Mouse (Mus musculus) T-helper 2 cell (primary cell): ENCODE data around the gene Adamts8.

Experiments
- in situ Hi-C: fragments of 300-600 bp; cut with MboI, MseI; formaldehyde crosslinking; loops from one replicate; pipeline ENCODE4 v1.15.1; 2025; ENCODE audit warnings: high pct_unique_total_duplicates

Adamts8 gene

DNA sequence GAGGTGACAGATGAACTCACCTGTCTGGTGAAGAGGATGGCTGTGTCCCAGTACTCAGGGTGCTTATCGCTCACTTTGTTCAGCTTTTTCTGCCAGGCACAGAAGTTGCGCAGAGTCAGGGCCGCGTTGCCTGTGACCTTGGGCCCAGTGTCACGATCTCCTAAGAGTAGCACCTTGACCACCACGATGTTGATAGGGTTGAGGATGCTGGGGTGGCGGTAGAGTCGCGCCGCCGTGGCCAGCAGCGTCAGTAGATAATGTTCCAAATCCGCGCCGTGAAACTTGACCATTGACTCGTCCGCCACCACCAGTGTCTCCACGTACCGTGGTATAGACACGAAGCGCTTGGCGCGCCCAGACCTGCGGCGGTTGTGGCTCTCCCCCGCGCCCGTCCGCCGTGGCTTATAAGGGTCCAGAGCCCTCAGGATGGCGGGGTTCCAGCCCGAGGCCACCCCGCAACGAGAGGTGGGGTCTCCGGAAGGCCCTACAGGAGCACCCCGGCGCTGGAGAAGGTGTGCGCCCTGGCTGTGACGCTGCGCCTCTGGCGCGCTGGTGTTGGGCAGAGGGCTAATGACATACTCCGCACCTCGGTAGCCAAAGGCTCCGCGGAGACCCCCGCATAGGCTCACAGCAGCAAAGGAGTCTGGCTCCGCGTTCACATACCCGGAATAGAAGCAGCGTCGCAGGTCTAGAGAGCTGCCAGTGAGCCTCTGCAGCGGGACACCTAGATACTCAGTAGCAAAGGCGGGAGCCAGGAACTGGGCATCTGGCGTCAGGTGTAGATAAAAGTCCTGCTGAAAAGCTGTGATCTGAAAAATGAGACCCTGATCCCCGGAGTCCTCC lies 20.9 kb upstream of the Adamts8 start:
- in situ Hi-C loops: no loop called here

- in situ Hi-C loops: no loop called here
Measured at GRCm38 (mm10) chr9:30922197-30922894, 20.0 kb upstream of the Adamts8 start, which contains the start of gene Adamts15. Adamts15 (minus strand) TSS chr9:30922452.

DNA sequence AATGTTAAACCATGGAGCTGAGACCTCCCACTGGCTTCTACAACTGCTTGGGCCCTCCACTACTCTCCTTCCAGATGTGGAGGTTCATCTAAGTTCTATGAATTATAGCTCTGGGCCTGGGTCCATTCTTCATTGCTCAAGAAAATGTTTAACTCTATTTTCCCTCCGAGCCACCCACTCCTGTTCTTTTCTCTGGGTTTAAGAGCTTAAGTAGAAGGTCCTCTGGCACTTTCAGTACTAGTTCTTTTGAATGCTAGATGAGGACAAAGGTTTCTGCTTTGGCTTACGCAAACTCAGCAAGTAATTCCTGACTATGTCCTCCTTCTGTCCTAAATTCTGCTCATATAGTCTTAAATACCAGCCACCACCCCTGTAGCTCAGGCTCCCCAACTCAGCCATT lies 13.6 kb upstream of the Adamts8 start:
- in situ Hi-C loops: no loop called here

- in situ Hi-C loops: no loop called here
Measured at GRCm38 (mm10) chr9:30932346-30932745, 10.0 kb upstream of the Adamts8 start.

DNA sequence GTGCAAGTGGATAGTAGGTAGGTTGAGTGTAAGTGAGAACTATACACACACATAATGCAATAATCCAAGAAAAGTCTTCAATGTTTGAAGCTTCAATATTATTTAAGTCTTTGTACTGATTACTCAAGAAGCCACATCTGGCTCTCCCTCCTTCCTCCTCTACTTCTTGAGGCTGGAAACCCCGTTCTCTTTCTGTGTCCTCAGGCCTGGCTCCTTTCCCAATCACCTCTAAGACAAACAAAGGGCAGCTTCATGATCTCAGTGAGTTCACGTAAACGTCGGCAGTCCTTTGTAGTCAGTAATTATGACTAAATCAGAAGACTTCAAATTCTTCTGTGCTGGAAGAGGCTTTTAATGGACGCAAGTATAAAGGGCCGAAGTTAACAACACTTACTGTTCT lies 7.5 kb upstream of the Adamts8 start:
- in situ Hi-C loops: no loop called here

DNA sequence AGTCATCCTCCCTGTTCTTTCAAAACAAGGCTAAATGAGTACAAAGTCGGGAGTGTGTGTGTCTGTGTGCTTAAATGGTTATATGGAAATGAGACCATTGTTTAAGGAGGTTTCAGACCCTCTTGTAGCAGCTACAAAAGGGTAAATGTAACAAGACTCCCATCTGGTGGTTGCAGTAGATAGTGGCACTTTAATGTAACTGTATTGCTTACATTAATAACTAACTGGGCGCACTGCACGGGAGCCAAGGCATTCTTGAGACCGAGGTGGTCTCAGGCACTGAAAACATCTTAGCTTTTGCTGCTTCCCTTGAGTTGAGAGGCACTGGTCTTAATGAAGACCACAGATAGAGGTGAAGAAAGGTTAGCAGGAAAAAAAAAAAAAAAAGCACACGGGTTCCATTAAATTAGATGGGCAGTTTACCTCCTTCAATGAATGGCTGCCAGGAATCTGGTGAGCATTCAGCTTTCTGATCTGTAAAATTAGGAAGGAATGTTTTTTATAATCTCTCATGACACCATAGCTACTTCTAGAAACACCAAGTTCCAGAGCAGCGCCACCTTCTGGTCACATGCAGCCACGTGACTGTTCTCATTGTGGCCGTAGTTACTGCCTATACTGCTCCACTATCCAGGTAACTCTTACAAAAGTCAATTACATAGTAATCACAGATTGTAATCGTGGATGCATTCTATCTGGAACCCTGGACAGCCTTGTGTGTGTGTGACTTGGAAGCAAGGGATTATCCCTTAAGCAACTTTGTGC lies 5.5 kb upstream of the Adamts8 start:
- in situ Hi-C loops: no loop called here

- in situ Hi-C loops: loop anchor here (5.0 kb wide), 1 partner anchor 458 kb away; no protein-coding TSS in a partner anchor
Measured at GRCm38 (mm10) chr9:30940328-30940727, 2.0 kb upstream of the Adamts8 start.

DNA sequence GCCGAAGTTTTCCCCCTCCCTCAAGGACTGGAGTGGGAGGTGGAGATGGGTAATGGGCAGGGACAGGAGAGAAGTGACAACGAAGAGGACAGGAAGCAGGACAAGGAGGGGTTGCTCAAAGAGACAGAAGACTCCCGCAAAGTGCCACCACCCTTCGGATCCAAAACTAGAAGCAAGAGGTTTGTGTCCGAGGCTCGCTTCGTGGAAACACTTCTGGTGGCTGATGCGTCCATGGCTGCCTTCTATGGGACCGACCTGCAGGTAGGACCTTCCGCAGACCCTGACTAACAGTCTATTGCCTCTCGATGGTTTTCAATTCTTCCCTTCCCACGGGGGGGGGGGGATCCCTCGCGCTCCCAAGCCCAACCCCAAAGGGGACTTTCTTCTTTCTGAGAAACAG lies 979 bp downstream of the Adamts8 start:
- in situ Hi-C loops: loop anchor here (5.0 kb wide), 1 partner anchor 461 kb away; no protein-coding TSS in a partner anchor

DNA sequence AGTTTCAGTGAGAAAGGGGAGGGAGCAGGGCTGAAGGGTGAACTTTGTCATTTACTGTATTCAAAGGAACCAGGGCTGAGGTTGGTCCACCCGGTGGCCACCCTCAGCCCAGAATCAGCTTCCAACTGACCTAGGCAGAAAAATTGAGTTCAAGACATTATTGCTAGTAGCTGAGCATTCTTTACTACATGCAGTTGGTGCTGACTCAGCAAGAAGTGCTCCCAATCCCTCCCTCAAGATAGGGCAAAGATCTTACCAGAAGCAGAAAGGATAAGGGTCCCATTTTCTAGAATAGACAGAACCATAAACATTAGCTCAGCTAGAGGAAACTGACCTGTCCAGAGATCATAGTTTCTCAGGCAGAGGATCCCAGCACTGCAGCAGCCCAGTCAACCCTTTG lies 1.9 kb downstream of the Adamts8 start:
- in situ Hi-C loops: loop anchor here (5.0 kb wide), 1 partner anchor 462 kb away; no protein-coding TSS in a partner anchor

DNA sequence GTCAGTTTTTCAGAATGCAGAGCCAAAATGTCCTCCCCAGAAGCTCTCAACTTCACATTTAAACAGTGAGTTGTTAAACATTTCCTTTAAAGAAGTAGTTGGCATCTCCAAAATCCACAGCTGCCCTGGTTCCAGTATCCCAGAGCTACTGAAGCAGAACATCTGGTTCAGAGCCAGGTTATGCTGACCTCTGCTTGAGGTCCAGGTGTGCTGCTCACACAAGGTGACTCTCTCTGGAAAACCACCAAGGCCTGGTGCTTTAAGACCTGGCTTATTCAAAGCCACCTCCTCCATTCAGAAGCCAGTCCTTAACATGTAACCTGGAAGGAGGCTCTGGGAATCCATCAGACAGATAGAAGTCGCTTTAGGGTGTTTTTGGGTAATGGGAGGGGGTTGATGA lies 2.9 kb downstream of the Adamts8 start:
- in situ Hi-C loops: no loop called here

DNA sequence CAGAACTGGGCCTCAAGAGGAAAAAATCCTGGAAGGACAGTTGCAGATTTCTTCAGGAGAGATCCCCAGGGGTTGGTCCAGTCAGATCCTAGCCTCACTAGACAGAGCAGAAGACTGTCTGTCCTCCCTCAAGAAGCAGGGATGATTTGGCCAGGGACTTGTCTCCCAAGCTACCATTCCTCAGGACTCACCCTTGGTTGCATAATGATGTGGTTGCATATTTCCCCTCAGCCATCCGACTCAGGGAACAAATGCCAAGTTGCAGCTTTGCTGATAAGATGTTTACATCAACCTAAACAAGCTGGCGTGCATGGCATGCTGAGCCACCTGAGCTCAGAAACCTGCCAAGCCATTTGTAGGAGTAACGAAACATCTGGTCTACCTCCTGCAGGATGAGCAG lies 7.1 kb downstream of the Adamts8 start:
- in situ Hi-C loops: no loop called here

DNA sequence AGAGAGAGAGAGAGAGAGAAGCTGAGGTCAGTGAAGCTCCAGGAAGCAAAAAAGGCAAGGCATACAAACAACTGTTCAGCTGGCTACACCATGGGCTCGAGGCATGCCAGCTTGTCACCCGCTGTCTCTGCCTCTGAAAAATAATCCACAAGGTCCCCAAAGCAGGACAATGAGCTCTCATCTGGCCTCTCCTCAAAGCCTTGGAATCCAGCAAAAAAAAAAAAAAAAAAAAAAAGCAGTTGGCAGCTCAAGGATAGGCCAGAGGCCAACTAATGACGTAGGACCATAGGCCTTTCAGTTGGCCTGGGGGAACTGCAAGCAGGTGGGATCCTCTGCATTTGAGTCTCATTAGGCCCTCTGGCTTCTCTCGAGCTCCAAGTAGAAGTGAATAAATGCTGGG lies 7.6 kb downstream of the Adamts8 start:
- in situ Hi-C loops: no loop called here

- in situ Hi-C loops: no loop called here
Measured at GRCm38 (mm10) chr9:30950592-30950991, 8.2 kb downstream of the Adamts8 start.

- in situ Hi-C loops: no loop called here
Measured at GRCm38 (mm10) chr9:30951461-30951860, 9.1 kb downstream of the Adamts8 start.

DNA sequence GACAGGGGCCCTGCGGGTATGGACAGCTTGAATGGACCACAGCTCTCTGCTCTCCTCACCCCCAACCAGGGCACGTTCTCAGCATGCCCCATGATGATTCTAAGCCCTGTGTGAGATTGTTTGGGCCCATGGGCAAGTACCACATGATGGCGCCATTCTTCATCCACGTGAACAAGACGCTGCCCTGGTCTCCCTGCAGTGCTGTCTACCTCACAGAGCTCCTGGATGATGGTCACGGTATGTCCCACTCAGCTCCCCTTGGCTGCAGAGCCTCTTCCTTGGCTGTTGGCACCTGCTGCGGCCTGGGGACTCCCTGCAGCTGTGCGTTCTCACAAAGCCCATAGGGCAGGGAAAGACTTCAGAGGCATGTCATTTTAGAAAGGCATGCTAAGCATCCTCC lies 10.9 kb downstream of the Adamts8 start:
- in situ Hi-C loops: no loop called here

DNA sequence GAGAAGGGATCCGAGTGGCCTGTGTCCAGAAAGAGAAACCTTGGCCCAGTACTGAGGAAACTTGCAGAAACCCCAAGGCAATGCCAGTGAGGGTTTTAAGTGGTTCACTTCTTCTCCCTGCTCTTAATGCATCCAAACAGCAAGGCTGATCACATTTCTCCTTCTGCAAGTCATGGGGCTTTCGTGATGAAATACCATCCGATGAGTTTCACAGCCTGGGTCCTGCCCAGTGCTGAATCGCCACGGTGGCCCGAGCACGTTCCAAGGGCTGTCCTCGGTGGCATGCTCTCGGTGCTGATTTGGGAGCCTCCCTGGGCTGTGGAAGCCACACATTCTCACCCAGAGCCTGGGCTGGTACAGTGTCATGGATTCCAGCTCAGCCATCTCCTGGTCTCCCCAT lies 12.9 kb downstream of the Adamts8 start:
- in situ Hi-C loops: loop anchor here (5.0 kb wide), 1 partner anchor 132 kb away; no protein-coding TSS in a partner anchor

DNA sequence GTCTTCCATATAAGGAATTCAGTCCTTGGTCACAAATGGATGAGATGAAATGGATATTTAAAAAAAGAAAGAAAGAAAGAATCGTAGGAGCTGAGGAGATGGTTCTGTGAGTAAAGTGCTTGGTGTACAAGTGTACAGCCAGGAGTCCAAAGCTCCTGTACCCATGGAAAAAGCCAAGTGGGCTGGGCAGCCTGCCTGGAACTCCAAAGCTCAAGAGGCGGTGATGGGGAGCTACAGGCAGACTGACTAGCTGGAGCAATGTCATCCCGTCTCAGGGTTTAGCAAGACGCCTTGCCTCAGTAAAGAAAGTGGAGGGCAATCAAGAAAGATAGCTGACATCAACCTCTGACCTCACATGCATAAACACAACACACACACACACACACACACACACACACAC lies 21.4 kb downstream of the Adamts8 start:
- in situ Hi-C loops: no loop called here

- in situ Hi-C loops: no loop called here
Measured at GRCm38 (mm10) chr9:30964685-30965084, 22.3 kb downstream of the Adamts8 start.

DNA sequence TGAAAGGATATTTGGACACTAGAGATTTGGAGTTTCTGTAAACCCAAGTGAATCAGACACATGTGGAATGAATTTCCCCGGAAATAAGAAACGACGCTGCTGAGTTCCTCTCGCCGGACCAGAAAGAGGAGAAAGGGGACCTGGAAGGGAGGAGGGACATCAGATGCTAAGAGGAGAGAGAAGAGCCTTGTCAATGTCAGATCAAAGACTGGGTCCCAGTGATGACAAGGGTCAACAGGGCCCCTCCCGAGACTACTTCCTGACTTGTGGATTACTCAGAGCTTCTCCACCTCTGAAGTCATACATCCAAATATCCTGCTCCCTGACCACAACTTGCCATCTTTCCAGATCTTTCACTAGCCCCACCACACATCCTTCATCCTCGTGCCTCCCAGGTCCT lies 24.5 kb downstream of the Adamts8 start:
- in situ Hi-C loops: no loop called here

DNA sequence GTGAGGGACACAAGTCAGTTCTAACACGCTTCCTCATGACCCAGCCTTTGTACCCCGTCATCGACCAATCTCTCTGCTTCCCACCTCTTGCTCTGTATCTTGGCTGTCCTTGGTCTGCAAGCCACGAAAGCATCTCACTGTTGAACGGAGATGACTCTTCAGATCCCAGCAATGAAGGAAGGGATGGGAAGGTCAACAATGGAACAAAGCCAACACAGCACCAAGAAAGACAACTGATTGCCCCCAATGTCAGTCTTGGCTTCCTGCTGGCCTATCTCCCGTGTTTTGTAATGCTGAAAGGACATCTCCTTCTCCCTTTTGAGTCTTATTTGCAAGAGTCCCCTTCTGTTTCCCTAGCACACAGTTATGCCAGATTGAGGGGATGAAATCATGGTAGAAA lies 25.8 kb downstream of the Adamts8 start:
- in situ Hi-C loops: no loop called here

DNA sequence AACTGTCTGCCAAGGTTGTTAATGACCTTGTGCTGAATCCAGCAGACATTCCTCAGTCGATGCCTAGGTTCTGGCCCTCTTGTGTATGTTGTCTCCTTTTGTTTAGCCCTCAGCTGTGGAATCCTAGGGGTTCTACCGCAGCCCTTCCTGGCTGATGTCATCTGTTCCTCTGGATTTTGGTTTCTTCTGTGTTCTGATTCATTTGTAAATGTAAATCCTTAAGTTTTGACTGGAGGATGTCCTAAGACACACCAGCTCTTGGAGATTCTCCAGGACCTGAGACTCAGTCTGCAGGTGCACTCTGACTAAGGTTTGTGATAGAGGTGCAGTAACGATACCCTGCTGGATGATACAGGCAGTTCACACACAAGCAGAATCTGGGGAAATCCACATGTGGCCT lies 27.6 kb downstream of the Adamts8 start:
- in situ Hi-C loops: no loop called here

DNA sequence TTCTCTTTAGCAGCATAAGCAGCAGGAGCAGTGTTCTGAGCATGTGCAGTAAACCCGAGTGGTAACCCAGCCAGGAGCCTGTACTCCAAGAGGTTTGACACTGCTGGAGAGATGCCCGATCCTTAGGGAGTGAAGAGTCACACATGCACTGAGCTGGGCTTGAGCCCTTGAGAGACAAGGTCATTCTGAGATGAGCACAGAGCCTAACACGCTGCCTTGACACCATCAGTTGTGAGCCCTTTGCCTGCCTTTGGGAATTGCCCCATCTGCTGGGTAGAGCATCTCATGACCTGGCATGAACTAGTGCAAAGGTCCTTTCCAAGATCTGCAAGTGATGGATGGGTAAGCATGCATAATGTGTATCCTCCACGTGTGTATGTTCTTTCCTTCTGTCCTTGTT lies 29.6 kb downstream of the Adamts8 start:
- in situ Hi-C loops: no loop called here
